Mouse (Mus musculus) midbrain, embryonic 14.5 days (tissue): ENCODE results near the gene Zfp213. TPM values are rescaled to one million over a fixed set of nuclear protein-coding genes. Genes with fewer than 3 reads are reported as not detected.

Experiments
- ATAC-seq: fragments of 200-750 bp; cut with Nextera tagmentation; 2 replicates; pipeline ENCODE4 v1.8.0; 2017; ENCODE audit warnings: moderate number of reproducible peaks, moderate library complexity; ENCODE audit not compliant: low FRiP score, low TSS enrichment
- DNase-seq: peaks from one replicate; pipeline ENCODE4 v3.0.0-alpha.2; 2015
- H3K27ac ChIP-seq: fragments of 300-500 bp; sonication (generic); replicated peaks from 2 replicates; pipeline ENCODE4 v1.5.1; 2014; ENCODE audit warnings: mild to moderate bottlenecking, low read depth, low read length, moderate library complexity
- H3K27me3 ChIP-seq: fragments of 300-500 bp; sonication (generic); 2 replicates; pipeline ENCODE4 v1.6.1; 2014; ENCODE audit warnings: low read length, control low read depth, mixed read lengths; ENCODE audit not compliant: control insufficient read depth, insufficient read depth
- H3K36me3 ChIP-seq: fragments of 300-500 bp; sonication (generic); 2 replicates; pipeline ENCODE4 v1.6.1; 2014; ENCODE audit warnings: low read length, control low read depth; ENCODE audit not compliant: control insufficient read depth, insufficient read depth
- H3K4me1 ChIP-seq: fragments of 300-500 bp; sonication (generic); 2 replicates; pipeline ENCODE4 v1.6.1; 2014; ENCODE audit warnings: mild to moderate bottlenecking, antibody characterized with exemption, low read length, control low read depth; ENCODE audit not compliant: control insufficient read depth, insufficient read depth
- H3K4me2 ChIP-seq: fragments of 300-500 bp; sonication (generic); 2 replicates; pipeline ENCODE4 v1.6.1; 2014; ENCODE audit warnings: mild to moderate bottlenecking, low read length, moderate library complexity
- H3K4me3 ChIP-seq: fragments of 300-500 bp; sonication (generic); replicated peaks from 2 replicates; pipeline ENCODE4 v1.5.1; 2014; ENCODE audit warnings: low read depth, low read length
- H3K9ac ChIP-seq: fragments of 300-500 bp; sonication (generic); replicated peaks from 2 replicates; pipeline ENCODE4 v1.6.1; 2014; ENCODE audit warnings: mild to moderate bottlenecking, low read length, moderate library complexity
- H3K9me3 ChIP-seq: fragments of 300-500 bp; sonication (generic); 2 replicates; pipeline ENCODE4 v1.6.1; 2016; ENCODE audit warnings: low read length, control low read depth, mixed read lengths; ENCODE audit not compliant: control insufficient read depth
- WGBS: fragments of 180-500 bp; shearing (Covaris S2); extraction: QIAGEN DNeasy Blood & Tissue Kit; methylation state at CpG from one replicate; pipeline ENCODE4 v1.1.7; 2014; 5-methylcytosine and 5-hydroxymethylcytosine counted together
- polyA plus RNA-seq: library from polyadenylated mRNA; unstranded; fragments of >200 nt; fragmentation: Nextera tagmentation; extraction: Ambion mirVana; gene quantifications from 2 replicates; pipeline ENCODE4 v1.2.1, GENCODE M21; 2014

Zfp213 gene
- polyA plus RNA-seq, 1 experiment from 2014 or later: 19.1 TPM

GRCm38 (mm10) chr17:23585721-23586491 is 21.9 kb upstream of the Zfp213 start:
- peaks cover 15% of the 10 kb centered on the region for H3K36me3 ChIP-seq
- no peaks in the 10 kb centered on the region for H3K9me3 ChIP-seq
- no peaks in the 10 kb centered on the region for H3K27me3 ChIP-seq
- peak overlapping the region; percentile 68 for H3K27ac ChIP-seq
- ATAC-seq: peak; percentile 83; the same call in 1 of the 2 replicates
- peak overlapping the region; percentile 90 for H3K4me2 ChIP-seq
- H3K4me1 ChIP-seq: peaks cover 25% of the 10 kb centered on the region
- under 1% methylated on average over 22 of the region's 22 CpGs for WGBS
- peak; percentile 93 for DNase-seq
- H3K4me3 ChIP-seq: peak overlapping the region; percentile 76
- H3K9ac ChIP-seq: peak overlapping the region; percentile 83

DNA sequence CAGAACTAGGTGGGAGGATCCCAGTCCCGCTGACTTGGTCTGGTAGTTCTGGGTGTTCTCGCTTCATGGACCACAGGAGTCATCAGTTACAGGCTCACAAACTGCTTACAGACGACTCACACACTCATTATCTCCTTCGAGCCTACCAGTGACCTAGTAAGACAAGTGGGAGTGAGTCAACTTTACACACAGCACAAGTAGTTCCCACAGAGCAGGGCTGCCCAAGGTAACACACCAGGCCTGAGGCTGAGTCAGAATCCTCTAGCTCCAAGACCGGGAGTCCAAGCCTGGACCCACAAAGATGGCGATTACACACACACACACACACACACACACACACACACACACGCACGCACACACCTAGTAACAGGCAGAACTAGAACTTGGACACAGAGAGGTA is 20.7 kb upstream of the Zfp213 start:
- no peak for ATAC-seq
- Histone ChIP-seq H3K9me3 (no peaks in the 10 kb centered on the region), H3K4me1 (peaks cover 25% of the 10 kb centered on the region), H3K36me3 (peaks cover 26% of the 10 kb centered on the region), H3K27ac (no peak overlapping the region), H3K4me2 (peak overlapping the region; percentile 90), H3K4me3 (peak overlapping the region; percentile 76), H3K27me3 (no peaks in the 10 kb centered on the region), H3K9ac (peak overlapping the region; percentile 9; the same call in 1 of the 2 replicates)
- 92% methylated on average over 8 of the region's 8 CpGs for WGBS
- no peak for DNase-seq

- Histone ChIP-seq H3K4me3 (no peak overlapping the region), H3K27me3 (no peaks in the 10 kb centered on the region), H3K27ac (no peak overlapping the region), H3K36me3 (peaks cover 75% of the 10 kb centered on the region), H3K9me3 (no peaks in the 10 kb centered on the region), H3K9ac (no peak overlapping the region), H3K4me1 (no peaks in the 10 kb centered on the region), H3K4me2 (no peak overlapping the region)
- DNase-seq (no peak), ATAC-seq (no peak)
- WGBS: 94% methylated on average over 38 of the region's 38 CpGs
Observed at GRCm38 (mm10) chr17:23575951-23576552, 12.0 kb upstream of the Zfp213 start.

DNA sequence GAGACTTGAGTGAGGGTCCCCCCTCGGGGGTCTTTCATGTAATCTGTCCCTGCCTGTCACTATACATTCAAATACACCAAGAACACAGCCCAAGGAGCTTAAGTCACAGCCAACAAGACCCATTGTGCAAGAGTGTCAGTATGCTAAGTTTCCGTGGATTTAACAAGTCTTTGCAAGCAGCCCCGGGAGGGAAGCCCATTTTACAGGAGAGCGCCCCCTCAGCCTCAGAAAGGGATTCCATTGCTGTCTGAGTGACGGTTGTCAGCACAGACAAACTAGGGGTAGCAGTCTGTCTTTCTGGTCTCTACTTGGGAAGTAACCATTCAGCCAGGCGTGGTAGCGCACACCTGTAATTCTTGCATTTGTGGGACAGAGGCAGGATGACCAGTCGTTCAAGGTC is 10.1 kb upstream of the Zfp213 start:
- Histone ChIP-seq H3K27me3 (no peaks in the 10 kb centered on the region), H3K4me1 (no peaks in the 10 kb centered on the region), H3K9ac (no peak overlapping the region), H3K9me3 (no peaks in the 10 kb centered on the region), H3K4me3 (no peak overlapping the region), H3K27ac (no peak overlapping the region), H3K36me3 (peaks cover 56% of the 10 kb centered on the region), H3K4me2 (no peak overlapping the region)
- DNase-seq: no peak
- no peak for ATAC-seq
- 92% methylated on average over 8 of the region's 8 CpGs for WGBS

GRCm38 (mm10) chr17:23572059-23572458 is 8.0 kb upstream of the Zfp213 start:
- no peaks in the 10 kb centered on the region for H3K27me3 ChIP-seq
- no peak overlapping the region for H3K4me3 ChIP-seq
- DNase-seq (no peak), ATAC-seq (no peak)
- H3K4me2 ChIP-seq: no peak overlapping the region
- H3K4me1 ChIP-seq: no peaks in the 10 kb centered on the region
- no peak overlapping the region for H3K9ac ChIP-seq
- H3K27ac ChIP-seq: no peak overlapping the region
- no peaks in the 10 kb centered on the region for H3K9me3 ChIP-seq
- H3K36me3 ChIP-seq: peaks cover 40% of the 10 kb centered on the region
- 84% methylated on average over 6 of the region's 6 CpGs for WGBS

GRCm38 (mm10) chr17:23571084-23571483 is 7.0 kb upstream of the Zfp213 start:
- peaks cover 30% of the 10 kb centered on the region for H3K36me3 ChIP-seq
- ATAC-seq: no peak
- no peak overlapping the region for H3K4me2 ChIP-seq
- H3K4me1 ChIP-seq: no peaks in the 10 kb centered on the region
- 25% methylated on average over 5 of the region's 5 CpGs for WGBS
- no peaks in the 10 kb centered on the region for H3K9me3 ChIP-seq
- H3K9ac ChIP-seq: no peak overlapping the region
- no peak overlapping the region for H3K4me3 ChIP-seq
- DNase-seq: peak; percentile 49
- no peak overlapping the region for H3K27ac ChIP-seq
- no peaks in the 10 kb centered on the region for H3K27me3 ChIP-seq

DNA sequence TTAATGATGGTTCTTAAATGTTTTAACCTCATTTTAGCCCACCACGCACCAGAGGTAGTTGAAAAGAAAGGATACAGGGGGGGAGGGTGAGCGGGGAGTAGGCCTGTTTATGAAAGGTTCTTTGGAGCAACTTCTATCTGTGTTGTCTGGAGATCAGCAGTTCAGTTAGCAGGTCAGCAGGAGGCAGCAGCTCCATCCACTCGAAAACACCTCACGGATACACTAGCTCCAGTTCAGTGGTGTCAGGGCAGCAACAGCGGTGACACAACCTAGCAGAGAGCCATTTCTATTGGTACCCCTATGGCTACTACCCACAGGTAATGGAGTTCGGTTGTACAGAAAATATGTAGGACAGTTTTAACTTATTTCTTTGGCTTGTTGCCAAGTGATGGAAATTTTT is 6.0 kb upstream of the Zfp213 start:
- peak; percentile 34; the same call in 1 of the 2 replicates for ATAC-seq
- 47% methylated on average over 6 of the region's 6 CpGs for WGBS
- H3K9me3 ChIP-seq: no peaks in the 10 kb centered on the region
- no peaks in the 10 kb centered on the region for H3K27me3 ChIP-seq
- no peak overlapping the region for H3K9ac ChIP-seq
- no peak overlapping the region for H3K27ac ChIP-seq
- peaks cover 20% of the 10 kb centered on the region for H3K36me3 ChIP-seq
- peaks cover 1% of the 10 kb centered on the region for H3K4me1 ChIP-seq
- H3K4me2 ChIP-seq: no peak overlapping the region
- H3K4me3 ChIP-seq: no peak overlapping the region
- peak; percentile 52 for DNase-seq

GRCm38 (mm10) chr17:23568370-23568769 is 4.3 kb upstream of the Zfp213 start:
- no peak overlapping the region for H3K4me2 ChIP-seq
- no peak overlapping the region for H3K4me3 ChIP-seq
- 38% methylated on average over 5 of the region's 5 CpGs for WGBS
- peaks cover 7% of the 10 kb centered on the region for H3K4me1 ChIP-seq
- no peak overlapping the region for H3K9ac ChIP-seq
- no peaks in the 10 kb centered on the region for H3K9me3 ChIP-seq
- no peaks in the 10 kb centered on the region for H3K27me3 ChIP-seq
- peak; percentile 73 for DNase-seq
- no peak for ATAC-seq
- no peak overlapping the region for H3K27ac ChIP-seq
- H3K36me3 ChIP-seq: peaks cover 3% of the 10 kb centered on the region; the same call in 1 of the 2 replicates

- Histone ChIP-seq H3K27me3 (no peaks in the 10 kb centered on the region), H3K4me3 (no peak overlapping the region), H3K4me2 (no peak overlapping the region), H3K27ac (no peak overlapping the region), H3K36me3 (no peaks in the 10 kb centered on the region), H3K9ac (no peak overlapping the region), H3K4me1 (peaks cover 15% of the 10 kb centered on the region), H3K9me3 (no peaks in the 10 kb centered on the region)
- DNase-seq (no peak), ATAC-seq (no peak)
- 64% methylated on average over 5 of the region's 5 CpGs for whole genome bisulfite sequencing
Observed at GRCm38 (mm10) chr17:23566787-23567186, 2.7 kb upstream of the Zfp213 start.
